Mouse (Mus musculus) heart, postnatal 10 days (tissue): ENCODE measurements at regions not wholly inside any gene's neighbourhood (a gene's known extent, or its start where the extent isn't known, plus 50 kb on each side); places are given as distances from the start of the nearest gene placed in this dataset.

ENCODE experiments used
- DNase-seq, 2 experiments: peaks; one replicate each; pipeline ENCODE4 v3.0.0; 2021
- intact Hi-C: fragments of 180-260 bp; cut with DNase I; formaldehyde crosslinking; loops from one replicate; pipeline ENCODE4 v1.15.1; 2025

- intact Hi-C loops, result no loop called here
- no peak for DNase-seq
Observed at GRCm38 (mm10) chr8:126538136-126538535, 55.6 kb downstream of the Irf2bp2 start.

DNA sequence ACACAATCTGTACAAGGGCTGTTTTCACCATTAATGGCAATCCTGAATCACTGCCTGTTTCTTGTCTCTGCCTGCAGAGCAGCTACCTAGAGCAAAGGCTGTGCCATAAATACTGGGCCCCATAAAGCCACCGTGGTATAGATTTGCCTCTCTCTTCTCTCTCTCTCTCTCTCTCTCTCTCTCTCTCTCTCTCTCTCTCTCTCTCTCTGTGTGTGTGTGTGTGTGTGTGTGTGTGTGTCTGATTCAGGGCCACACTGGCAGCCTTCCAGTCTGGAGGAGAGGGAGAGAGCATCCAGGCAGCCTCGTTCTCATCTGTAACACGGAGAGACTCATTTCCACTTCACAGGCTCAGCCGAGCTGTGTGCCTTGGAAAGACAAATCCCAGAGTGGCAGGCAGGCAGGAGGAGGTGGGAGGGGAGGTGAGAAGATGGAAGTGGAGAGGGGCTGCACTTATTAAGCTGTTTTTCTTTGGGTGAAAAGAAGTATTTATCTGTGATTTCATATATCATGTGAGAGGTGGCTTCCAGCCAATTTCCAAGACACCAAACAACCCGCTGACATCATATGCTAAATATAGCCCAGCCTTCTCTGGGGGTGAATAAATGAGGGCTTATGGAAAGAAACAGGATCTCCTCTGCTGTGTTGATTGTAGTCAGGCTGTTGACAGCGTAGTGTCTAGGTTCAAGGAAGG is 56.7 kb downstream of the Irf2bp2 start:
- DNase-seq, result peak; percentile 91 to 92

GRCm38 (mm10) chr8:126536132-126536927 is 57.5 kb downstream of the Irf2bp2 start:
- DNase-seq, result peak in 1 of 2 experiments; percentile 36
- intact Hi-C loops, result no loop called here

More for the DNA sequence above, 56.7 kb downstream of the Irf2bp2 start:
- intact Hi-C loops, result no loop called here

GRCm38 (mm10) chr8:126532284-126532974 is 57.6 kb upstream of the Tarbp1 start:
- peak in 1 of 2 experiments; percentile 67 for DNase-seq
- intact Hi-C loops, result no loop called here

DNA sequence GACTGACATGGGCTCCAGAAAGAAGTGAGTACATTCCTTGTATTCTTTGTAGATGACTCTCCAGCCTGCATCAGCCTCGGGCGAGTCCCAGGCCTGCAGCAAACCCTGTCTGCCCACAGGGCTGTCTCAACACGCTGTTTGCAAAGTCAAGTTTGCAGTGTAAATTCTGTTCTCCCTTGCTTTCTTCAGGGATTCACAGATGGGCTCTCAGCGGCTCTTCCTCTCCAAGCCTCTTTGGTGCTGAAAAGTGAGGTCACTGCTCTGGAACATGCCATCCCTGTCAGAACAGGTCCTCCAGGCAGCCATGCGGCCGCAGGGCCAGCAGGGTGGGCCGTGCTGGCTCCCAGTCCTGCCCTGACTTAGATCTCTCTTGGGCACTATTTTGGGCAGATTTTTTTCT is 56.6 kb upstream of the Tarbp1 start:
- peak in 1 of 2 experiments; percentile 36 for DNase-seq

DNA sequence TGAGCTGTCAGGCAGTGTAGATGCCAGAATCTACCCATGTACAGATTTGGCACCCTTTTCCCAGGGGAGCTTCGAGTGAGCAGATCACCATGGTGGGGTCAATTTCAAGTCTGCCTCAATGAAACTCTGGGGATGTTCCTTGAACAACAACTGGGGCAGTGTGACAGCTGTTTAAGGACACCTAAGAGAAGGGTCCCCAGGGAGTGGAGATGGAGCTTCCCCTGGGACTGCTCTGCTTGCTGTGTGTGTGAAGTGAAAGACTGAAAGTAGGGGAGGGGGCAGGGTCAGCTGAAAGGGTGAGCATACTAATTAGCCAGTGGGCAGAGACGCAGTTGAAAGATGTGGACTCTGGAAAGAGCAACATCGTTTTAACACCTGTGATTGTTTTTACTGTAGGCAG is 54.5 kb upstream of the Tarbp1 start:
- intact Hi-C loops, result loop anchor here (5.0 kb wide), 2 partner anchors 38 to 138 kb away; no protein-coding TSS in a partner anchor
- DNase-seq, result no peak

More for the DNA sequence above, 56.6 kb upstream of the Tarbp1 start:
- intact Hi-C loops, result no loop called here

- intact Hi-C loops, result loop anchor here (5.0 kb wide), 2 partner anchors 39 to 139 kb away; no protein-coding TSS in a partner anchor
- DNase-seq, result no peak
Observed at GRCm38 (mm10) chr8:126528434-126529080, 53.7 kb upstream of the Tarbp1 start.

DNA sequence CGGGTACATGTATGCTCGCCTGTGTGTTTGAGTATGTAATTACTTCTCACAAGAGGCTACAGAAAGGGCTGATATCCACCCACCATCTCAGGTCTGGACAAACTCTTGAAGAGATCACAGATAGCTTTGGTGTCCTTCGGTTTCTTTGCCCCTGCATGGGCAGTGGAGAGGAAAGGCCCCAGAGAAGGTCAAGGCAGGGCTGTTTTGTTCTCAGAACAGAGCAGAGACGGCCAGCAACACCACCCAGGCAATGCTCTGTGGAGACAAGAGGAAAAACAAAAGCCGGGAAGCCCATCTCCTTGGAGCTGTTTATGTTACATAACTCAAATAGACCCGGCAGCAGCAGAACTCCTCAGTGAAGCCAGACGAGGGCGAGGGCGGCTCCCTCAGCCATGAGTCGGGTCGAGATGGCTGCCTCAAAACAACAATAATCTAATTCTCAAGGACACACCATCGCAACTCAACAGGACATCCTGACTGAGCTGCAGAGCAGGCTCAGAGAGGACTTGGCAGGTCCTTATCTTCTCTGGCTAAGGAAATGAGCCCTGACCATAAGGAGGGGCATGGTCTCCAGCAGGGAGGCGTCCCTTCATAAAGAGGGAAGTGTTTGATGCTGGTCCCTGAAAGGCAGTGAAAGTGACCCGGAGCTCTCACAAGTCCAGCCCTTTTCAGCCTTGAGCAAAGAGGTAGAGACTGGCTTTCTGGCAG is 52.2 kb upstream of the Tarbp1 start:
- intact Hi-C loops, result loop anchor here (2.0 to 5.0 kb wide), 3 partner anchors 40 to 140 kb away; no protein-coding TSS in a partner anchor
- DNase-seq, result peak; percentile 88 to 91

DNA sequence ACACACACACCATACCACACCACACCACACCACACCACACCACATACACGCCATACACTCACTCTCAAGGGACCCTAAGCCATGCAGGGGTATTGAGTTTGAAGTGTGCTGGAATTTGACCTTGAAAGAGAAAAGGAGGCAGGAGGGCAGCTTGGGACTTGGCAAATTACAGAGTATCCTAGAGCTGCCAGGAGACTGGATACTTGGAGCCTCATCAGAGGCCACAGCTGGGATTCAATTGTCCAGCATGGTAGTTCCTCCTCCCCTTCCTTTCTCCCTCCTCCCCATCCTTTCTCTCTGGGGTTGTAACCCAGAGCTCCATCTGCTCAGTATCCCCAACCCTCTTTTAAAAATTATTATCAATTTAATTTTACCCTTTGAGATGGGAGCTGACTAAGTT is 50.7 kb upstream of the Tarbp1 start:
- intact Hi-C loops, result loop anchor here (5.0 kb wide), 2 partner anchors 42 to 142 kb away; no protein-coding TSS in a partner anchor
- DNase-seq, result peak; percentile 62 to 73
